Mouse (Mus musculus): ENCODE data around the gene Suv39h2. TPM values are rescaled to one million over a fixed set of nuclear protein-coding genes. Genes with fewer than 3 reads are reported as not detected.
A peak's percentile ranks its signal among the peaks of the same experiment; 100 is the strongest.

Gene Suv39h2
- total RNA-seq, 2 experiments from 2014 or later, result 3.4 to 3.5 TPM

GRCm38 (mm10) chr2:3473891-3474290 lies 940 bp downstream of the Suv39h2 start:
- intact Hi-C loops (cut with DNase I), result no loop called here
- peak overlapping the region; percentile 95 for H3K4me3 ChIP-seq
- no peak for TF ChIP-seq CTCF (IDR thresholded peaks at IDR 0.05)
- DNase-seq (ENCODE audit: extremely low spot score in 1 of 2, low spot score in 2 of 2), result no peak
- H3K27ac ChIP-seq, result no peak overlapping the region

GRCm38 (mm10) chr2:3456590-3456989 lies 18.2 kb downstream of the Suv39h2 start:
- H3K4me3 ChIP-seq, result no peak overlapping the region
- no peak for DNase-seq (ENCODE audit: extremely low spot score in 1 of 2, low spot score in 2 of 2)
- intact Hi-C loops (cut with DNase I), result no loop called here
- TF ChIP-seq CTCF (IDR thresholded peaks at IDR 0.05), result no peak; the same call in none of the 2 replicates
- H3K27ac ChIP-seq, result no peak overlapping the region

- DNase-seq (ENCODE audit: extremely low spot score in 1 of 2, low spot score in 2 of 2), result no peak
- intact Hi-C loops (cut with DNase I), result no loop called here
- no peak for TF ChIP-seq CTCF (IDR thresholded peaks at IDR 0.05)
These were observed 21.7 kb downstream of the Suv39h2 start for GRCm38 (mm10) chr2:3453096-3453495.

DNA sequence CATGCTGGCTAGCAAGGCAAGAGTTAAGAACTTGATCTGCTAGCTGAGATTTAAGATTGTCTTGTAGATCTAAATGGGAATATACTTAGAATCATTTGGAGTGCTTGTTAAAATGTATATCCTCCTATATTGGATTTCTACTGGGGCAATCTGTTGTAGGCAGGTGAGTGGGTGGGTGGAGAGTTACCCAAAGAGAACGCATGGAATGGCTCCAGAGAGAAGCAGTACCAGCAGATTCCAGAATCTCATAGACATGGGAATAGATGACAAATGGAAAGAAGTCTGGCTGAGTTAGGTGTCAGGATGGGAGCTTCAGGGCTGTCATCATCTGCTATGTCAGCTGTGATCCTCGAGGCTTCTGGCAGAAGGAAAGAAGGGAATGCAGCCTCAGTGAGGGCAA lies 25.4 kb downstream of the Suv39h2 start:
- peak in 1 of 2 experiments; percentile 26 for DNase-seq (ENCODE audit: extremely low spot score in 1 of 2, low spot score in 2 of 2)
- intact Hi-C loops (cut with DNase I), result no loop called here
- TF ChIP-seq CTCF (IDR thresholded peaks at IDR 0.05), result no peak
- no peak overlapping the region; the same call in 1 of the 2 replicates for H3K27ac ChIP-seq
- no peak overlapping the region for H3K4me3 ChIP-seq

More at GRCm38 (mm10) chr2:3453096-3453495, 21.7 kb downstream of the Suv39h2 start:
- H3K27ac ChIP-seq, result no peak overlapping the region
- H3K4me3 ChIP-seq, result no peak overlapping the region

- Histone ChIP-seq H3K27ac (no peak overlapping the region), H3K4me3 (no peak overlapping the region)
- intact Hi-C loops (cut with DNase I), result no loop called here
- DNase-seq (ENCODE audit: extremely low spot score in 1 of 2, low spot score in 2 of 2), result no peak
- no peak for TF ChIP-seq CTCF (IDR thresholded peaks at IDR 0.05)
These were observed 28.8 kb downstream of the Suv39h2 start for GRCm38 (mm10) chr2:3445984-3446383.

DNA sequence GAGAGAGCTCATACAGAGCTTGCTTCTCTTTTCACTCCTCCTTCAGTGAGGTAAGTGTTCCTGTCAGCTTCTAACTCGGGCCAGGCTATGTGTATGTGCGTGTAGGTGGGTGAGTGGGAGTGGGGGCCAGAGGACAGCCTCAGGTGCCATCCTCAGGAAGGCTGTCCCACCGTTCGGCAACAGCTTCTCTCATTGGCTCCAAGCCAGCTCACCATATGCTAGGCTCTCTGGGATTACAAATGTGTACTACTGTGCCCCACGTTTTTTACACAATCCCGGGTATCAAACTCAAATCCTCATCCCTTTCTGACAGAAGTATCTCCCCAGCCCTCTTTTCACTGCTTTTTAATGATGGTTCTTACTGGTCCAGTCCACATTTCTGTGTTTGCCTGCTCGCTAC lies 30.6 kb downstream of the Suv39h2 start:
- no peak for TF ChIP-seq CTCF (IDR thresholded peaks at IDR 0.05)
- H3K4me3 ChIP-seq, result no peak overlapping the region
- no peak overlapping the region for H3K27ac ChIP-seq
- no peak for DNase-seq (ENCODE audit: extremely low spot score in 1 of 2, low spot score in 2 of 2)
- intact Hi-C loops (cut with DNase I), result no loop called here

DNA sequence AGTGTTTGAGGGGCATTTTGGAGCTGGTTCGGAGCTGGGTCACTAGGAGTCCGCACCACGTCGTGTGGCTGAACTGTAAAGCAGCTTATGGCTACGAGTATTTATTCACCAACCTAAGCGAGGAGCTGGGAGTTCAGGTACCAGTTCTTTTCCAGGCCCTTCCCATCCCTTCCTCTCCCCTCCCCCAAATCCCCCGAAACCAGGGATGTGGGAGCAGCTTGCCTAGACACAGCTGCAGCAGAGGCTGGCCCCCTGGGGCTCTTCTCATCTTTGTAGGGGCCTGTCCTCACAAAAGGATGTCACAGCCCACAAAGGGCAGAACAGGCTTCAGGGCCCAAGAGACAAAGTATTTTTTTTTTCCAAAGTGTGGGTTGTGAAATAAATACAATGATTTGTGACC lies 36.9 kb downstream of the Suv39h2 start:
- no peak for DNase-seq (ENCODE audit: extremely low spot score in 1 of 2, low spot score in 2 of 2)
- intact Hi-C loops (cut with DNase I), result no loop called here
- Histone ChIP-seq H3K4me3 (no peak overlapping the region), H3K27ac (no peak overlapping the region)
- no peak for TF ChIP-seq CTCF (IDR thresholded peaks at IDR 0.05)

DNA sequence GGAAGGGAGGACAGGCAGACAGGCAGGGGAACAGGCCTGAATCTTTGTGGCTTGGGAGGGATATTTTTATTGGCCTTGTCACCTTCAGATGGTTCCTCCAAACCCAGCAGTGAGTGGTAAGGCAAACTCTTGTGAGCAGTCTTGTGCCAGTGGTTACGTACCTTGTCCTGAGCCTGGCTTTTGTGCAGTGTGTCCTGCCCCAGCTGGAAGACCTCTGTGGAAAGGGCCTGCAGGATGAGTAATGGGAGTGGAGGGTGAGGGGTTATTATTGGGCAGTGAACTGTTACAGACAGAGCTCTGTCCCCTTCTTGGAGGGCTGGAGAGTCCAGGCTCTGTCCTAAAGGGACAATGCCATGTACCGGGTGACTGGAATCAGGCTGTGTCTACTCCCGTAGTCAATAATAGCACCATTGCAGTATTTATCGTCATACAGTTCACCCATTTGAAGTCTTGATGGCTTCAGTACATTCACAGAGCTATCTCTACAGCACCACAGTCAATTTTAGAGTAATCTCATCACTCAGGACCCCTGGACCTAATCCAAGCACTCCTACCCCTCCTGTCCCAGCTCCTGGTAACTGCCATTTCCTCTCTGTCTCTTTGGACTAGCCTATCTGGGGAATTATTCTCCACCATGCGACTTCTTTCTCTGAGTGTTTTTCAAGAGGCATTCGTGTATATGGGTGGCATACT lies 39.3 kb downstream of the Suv39h2 start:
- intact Hi-C loops (cut with DNase I), result no loop called here
- H3K27ac ChIP-seq, result no peak overlapping the region
- no peak overlapping the region for H3K4me3 ChIP-seq
- no peak for DNase-seq (ENCODE audit: extremely low spot score in 1 of 2, low spot score in 2 of 2)
- TF ChIP-seq CTCF (IDR thresholded peaks at IDR 0.05), result no peak

GRCm38 (mm10) chr2:3430956-3431355 lies 43.9 kb downstream of the Suv39h2 start:
- Histone ChIP-seq H3K27ac (no peak overlapping the region), H3K4me3 (no peak overlapping the region)
- intact Hi-C loops (cut with DNase I), result no loop called here
- DNase-seq (ENCODE audit: extremely low spot score in 1 of 2, low spot score in 2 of 2), result no peak
- no peak for TF ChIP-seq CTCF (IDR thresholded peaks at IDR 0.05)

- intact Hi-C loops (cut with DNase I), result loop anchor here (2.0 kb wide), 1 partner anchor 88 kb away; the partner anchor contains the start of genes Cdnf, Gm45902 and Hspa14
- no peak for TF ChIP-seq CTCF (IDR thresholded peaks at IDR 0.05)
- DNase-seq (ENCODE audit: extremely low spot score in 1 of 2, low spot score in 2 of 2), result no peak
- peak overlapping the region; percentile 84 for H3K4me3 ChIP-seq
- peak overlapping the region; percentile 37 for H3K27ac ChIP-seq
These were observed 50.3 kb downstream of the Suv39h2 start for GRCm38 (mm10) chr2:3424579-3424910.

GRCm38 (mm10) chr2:3423841-3424578 lies 50.8 kb downstream of the Suv39h2 start, which contains the start of gene Dclre1c:
Gene Dclre1c (plus strand): TSS chr2:3424131.
- intact Hi-C loops (cut with DNase I), result loop anchor here (2.0 kb wide), 1 partner anchor 89 kb away; the partner anchor contains the start of genes Cdnf, Gm45902 and Hspa14
- Histone ChIP-seq H3K4me3 (peak within 1 kb of the TSS; percentile 84), H3K27ac (peak within 1 kb of the TSS; percentile 37)
- no peak for TF ChIP-seq CTCF (IDR thresholded peaks at IDR 0.05)
- peak; percentile 85 to 86 for DNase-seq (ENCODE audit: extremely low spot score in 1 of 2, low spot score in 2 of 2)

DNA sequence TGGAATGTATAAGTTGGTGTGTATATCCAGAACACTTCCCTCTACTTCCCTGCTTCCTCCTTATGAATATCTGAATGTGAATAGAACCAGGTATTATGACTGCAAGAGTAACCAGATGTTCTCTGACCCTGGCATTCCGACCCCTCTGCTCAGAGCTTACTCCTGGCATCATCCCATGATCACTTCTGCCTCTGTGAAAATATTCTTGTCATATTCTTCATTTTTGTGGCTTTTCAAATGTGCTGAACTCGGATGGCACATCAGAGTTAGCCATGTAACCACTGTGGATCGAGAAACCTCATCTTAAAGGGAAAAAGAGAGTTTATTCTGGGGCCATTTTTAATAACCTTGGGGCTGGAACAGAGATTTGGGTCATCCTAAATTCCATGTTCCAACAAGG lies 52.3 kb downstream of the Suv39h2 start, which contains the start of gene Meig1:
Gene Meig1 (minus strand): TSS at position 101 of the 400 bp plus-strand sequence.
- no peak for TF ChIP-seq CTCF (IDR thresholded peaks at IDR 0.05)
- intact Hi-C loops (cut with DNase I), result no loop called here
- H3K4me3 ChIP-seq, result no peak within 1 kb of the TSS; the same call in 1 of the 2 replicates
- H3K27ac ChIP-seq, result no peak within 1 kb of the TSS
- DNase-seq (ENCODE audit: extremely low spot score in 1 of 2, low spot score in 2 of 2), result no peak
